Mouse (Mus musculus): ENCODE data around the gene Rasa4. TPM values are rescaled to one million over a fixed set of nuclear protein-coding genes. Genes with fewer than 3 reads are reported as not detected.

Rasa4 gene
- total RNA-seq, 2 experiments from 2014 or later: 4.3 to 8.5 TPM

Small RNA genes lying within 50 kb of the gene (microRNA-seq; reads per million reads assigned to microRNA genes)
- 1.2 to 3.1 reads per million in 2 experiments for gene Mir7035

Other genes with a start within 250 kb of the Rasa4 start
- 1 to 10 TPM; 4.2 to 6.1 TPM for gene Hspb1, start 196.0 kb upstream of the Rasa4 start, total RNA-seq (2021)
- gene Ywhag, start 149.3 kb upstream of the Rasa4 start, total RNA-seq (2021): 1,000 to 10,000 TPM; 1,571 to 1,708 TPM
- gene Ssc4d, start 109.4 kb upstream of the Rasa4 start, total RNA-seq (2021): 1 to 10 TPM; 2.1 to 2.3 TPM
- gene Zp3, start 103.8 kb upstream of the Rasa4 start, total RNA-seq (2021): not detected
- gene Dtx2, start 89.1 kb upstream of the Rasa4 start, total RNA-seq (2021): 10 to 100 TPM; 10.0 to 12.4 TPM
- not detected for gene Upk3b, start 45.4 kb upstream of the Rasa4 start, total RNA-seq (2021)
- not detected for gene Upk3bl, start 29.4 kb upstream of the Rasa4 start, total RNA-seq (2021)
- gene Polr2j, start 32.7 kb downstream of the Rasa4 start, total RNA-seq (2021): 10 to 100 TPM; 63.5 to 92.7 TPM
- gene Lrwd1, start 52.2 kb downstream of the Rasa4 start, total RNA-seq (2021): 10 to 100 TPM; 15.9 to 16.5 TPM
- 10 to 100 TPM; 10.0 to 10.7 TPM for gene Alkbh4, start 52.2 kb downstream of the Rasa4 start, total RNA-seq (2021)
- 10 to 100 TPM; 80.6 to 98.3 TPM for gene Orai2, start 86.8 kb downstream of the Rasa4 start, total RNA-seq (2021)
- 10 to 100 TPM; 45.2 to 46.3 TPM for gene Prkrip1, start 115.0 kb downstream of the Rasa4 start, total RNA-seq (2021)
- gene Sh2b2, start 162.6 kb downstream of the Rasa4 start, total RNA-seq (2021): 10 to 100 TPM; 13.2 to 13.4 TPM